12 mouse cellular contexts compared by ENCODE assay signal in genomic region chr5:91722982-91723381, GRCm38 (mm10).
DNase-seq lines count a peak whose midpoint lies in the region; ATAC-seq lines count a peak whose summit lies in the region.
"Had no signal": no experiment of that assay in that cellular context is flagged by ENCODE, and none has a peak within 500 bp of the region (broad histone marks: within the 10 kb centered on the region; RNA-seq: fewer than 3 reads in every experiment).

No protein-coding gene starts in this region.

- no peak overlapping the region for H3K9ac ChIP-seq in forebrain, embryonic 14.5 days (ENCODE audit: low read length)
- no peak overlapping the region for H3K9ac ChIP-seq in forebrain, embryonic 12.5 days
- no peak overlapping the region for H3K9ac ChIP-seq in embryonic facial prominence, embryonic 13.5 days
- H3K9ac ChIP-seq in midbrain, embryonic 15.5 days, result no peak overlapping the region
- no peak overlapping the region for H3K9ac ChIP-seq in intestine, embryonic 15.5 days

- no peaks in the 10 kb centered on the region for H3K27me3 ChIP-seq in forebrain, embryonic 14.5 days (replicated peaks; ENCODE audit: control insufficient read depth, insufficient read depth, low read length)
- H3K27me3 ChIP-seq in forebrain, embryonic 12.5 days, result no peaks in the 10 kb centered on the region; the same call in 1 of the 2 replicates
- no peaks in the 10 kb centered on the region for H3K27me3 ChIP-seq in embryonic facial prominence, embryonic 13.5 days
- H3K27me3 ChIP-seq in midbrain, embryonic 15.5 days (replicated peaks), result peaks cover 14% of the 10 kb centered on the region
- no peaks in the 10 kb centered on the region for H3K27me3 ChIP-seq in intestine, embryonic 15.5 days (replicated peaks)

- peak; percentile 23 for DNase-seq in forebrain, embryonic 14.5 days (ENCODE audit: low spot score)
- peak; percentile 58 for DNase-seq in hindlimb bud, embryonic 11.5 days (ENCODE audit: extremely low spot score, low read depth, low spot score)
- DNase-seq in thymus, postnatal 25 days, result no peak
- DNase-seq: cerebellum, adult 11 months; kidney, adult 11 months; right cerebral cortex, postnatal 14 days had no signal

- H3K27ac ChIP-seq in forebrain, embryonic 14.5 days (ENCODE audit: low read depth, low read length), result no peak overlapping the region
- H3K27ac ChIP-seq in forebrain, embryonic 12.5 days, result no peak overlapping the region
- H3K27ac ChIP-seq in embryonic facial prominence, embryonic 13.5 days, result peak overlapping the region; percentile 35
- H3K27ac ChIP-seq in midbrain, embryonic 15.5 days, result no peak overlapping the region
- H3K27ac ChIP-seq in intestine, embryonic 15.5 days, result no peak overlapping the region
- H3K27ac ChIP-seq: macrophage had no signal

- WGBS in forebrain, embryonic 14.5 days, result 4% methylated on average over 5 of the region's 5 CpGs
- WGBS in forebrain, embryonic 12.5 days, result 3% methylated on average over 5 of the region's 5 CpGs
- 4% methylated on average over 5 of the region's 5 CpGs for WGBS in embryonic facial prominence, embryonic 13.5 days
- WGBS in midbrain, embryonic 15.5 days, result 5% methylated on average over 5 of the region's 5 CpGs
- 49% methylated on average over 5 of the region's 5 CpGs for WGBS in intestine, embryonic 15.5 days

- H3K9me3 ChIP-seq in forebrain, embryonic 14.5 days (replicated peaks; ENCODE audit: control insufficient read depth, low read length), result no peaks in the 10 kb centered on the region
- no peaks in the 10 kb centered on the region for H3K9me3 ChIP-seq in forebrain, embryonic 12.5 days
- H3K9me3 ChIP-seq in embryonic facial prominence, embryonic 13.5 days, result no peaks in the 10 kb centered on the region
- no peaks in the 10 kb centered on the region for H3K9me3 ChIP-seq in midbrain, embryonic 15.5 days
- H3K9me3 ChIP-seq in intestine, embryonic 15.5 days, result no peaks in the 10 kb centered on the region

- H3K4me2 ChIP-seq in forebrain, embryonic 14.5 days (ENCODE audit: low read length), result no peak overlapping the region
- no peak overlapping the region for H3K4me2 ChIP-seq in forebrain, embryonic 12.5 days
- H3K4me2 ChIP-seq in embryonic facial prominence, embryonic 13.5 days, result no peak overlapping the region
- H3K4me2 ChIP-seq in midbrain, embryonic 15.5 days, result no peak overlapping the region
- H3K4me2 ChIP-seq in intestine, embryonic 15.5 days (replicated peaks), result no peak overlapping the region

- no peaks in the 10 kb centered on the region for H3K4me1 ChIP-seq in forebrain, embryonic 14.5 days (ENCODE audit: control insufficient read depth, insufficient read depth, low read length)
- peaks cover 5% of the 10 kb centered on the region for H3K4me1 ChIP-seq in forebrain, embryonic 12.5 days
- peaks cover 21% of the 10 kb centered on the region for H3K4me1 ChIP-seq in embryonic facial prominence, embryonic 13.5 days
- H3K4me1 ChIP-seq in midbrain, embryonic 15.5 days, result peaks cover 4% of the 10 kb centered on the region
- no peaks in the 10 kb centered on the region for H3K4me1 ChIP-seq in intestine, embryonic 15.5 days (replicated peaks)

- H3K4me3 ChIP-seq in forebrain, embryonic 14.5 days (ENCODE audit: low read depth, low read length), result no peak overlapping the region
- H3K4me3 ChIP-seq in forebrain, embryonic 12.5 days (replicated peaks), result no peak overlapping the region
- H3K4me3 ChIP-seq in embryonic facial prominence, embryonic 13.5 days, result no peak overlapping the region
- H3K4me3 ChIP-seq in midbrain, embryonic 15.5 days, result no peak overlapping the region
- no peak overlapping the region for H3K4me3 ChIP-seq in intestine, embryonic 15.5 days (replicated peaks)

- no peaks in the 10 kb centered on the region for H3K36me3 ChIP-seq in forebrain, embryonic 14.5 days (ENCODE audit: control insufficient read depth, insufficient read depth, low read length)
- H3K36me3 ChIP-seq in forebrain, embryonic 12.5 days (replicated peaks), result no peaks in the 10 kb centered on the region
- H3K36me3 ChIP-seq in embryonic facial prominence, embryonic 13.5 days, result no peaks in the 10 kb centered on the region
- no peaks in the 10 kb centered on the region for H3K36me3 ChIP-seq in midbrain, embryonic 15.5 days (replicated peaks)
- H3K36me3 ChIP-seq in intestine, embryonic 15.5 days, result no peaks in the 10 kb centered on the region

- ATAC-seq in forebrain, embryonic 14.5 days, result no peak
- ATAC-seq in forebrain, embryonic 12.5 days (ENCODE audit: low FRiP score), result no peak
- no peak for ATAC-seq in embryonic facial prominence, embryonic 13.5 days (ENCODE audit: insufficient number of reproducible peaks, insufficient read depth, low FRiP score, low TSS enrichment, low read depth)
- peak; percentile 69; the same call in 1 of the 2 replicates for ATAC-seq in midbrain, embryonic 15.5 days (replicated peaks)
- no peak for ATAC-seq in erythroblast, adult 5-6 weeks (replicated peaks; ENCODE audit: low FRiP score, poor library complexity, severe bottlenecking)
- no peak for ATAC-seq in intestine, embryonic 15.5 days
